Mouse (Mus musculus): ENCODE data around the gene Nxph1.

Gene Nxph1

DNA sequence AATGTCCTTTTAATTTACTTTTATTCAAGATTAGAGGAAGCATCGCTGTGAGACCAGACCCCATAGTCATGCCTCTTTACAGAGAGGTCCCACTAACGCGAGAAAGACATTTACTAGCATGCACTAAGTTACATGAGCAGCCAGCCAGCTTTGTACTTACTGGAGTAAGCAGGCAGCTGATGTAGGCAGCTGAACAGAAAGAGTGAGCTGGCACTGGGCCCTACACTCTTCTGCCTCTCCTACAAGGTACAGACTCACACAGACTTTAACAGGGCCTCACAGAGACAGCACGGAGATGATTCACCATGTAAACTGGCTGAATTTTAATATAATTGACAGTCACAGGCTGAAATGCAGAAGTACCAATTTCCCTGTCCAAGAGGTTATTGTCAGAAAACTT is 11.6 kb downstream of the Nxph1 start:
- DNase-seq (ENCODE audit: low read depth, low spot score): no peak

DNA sequence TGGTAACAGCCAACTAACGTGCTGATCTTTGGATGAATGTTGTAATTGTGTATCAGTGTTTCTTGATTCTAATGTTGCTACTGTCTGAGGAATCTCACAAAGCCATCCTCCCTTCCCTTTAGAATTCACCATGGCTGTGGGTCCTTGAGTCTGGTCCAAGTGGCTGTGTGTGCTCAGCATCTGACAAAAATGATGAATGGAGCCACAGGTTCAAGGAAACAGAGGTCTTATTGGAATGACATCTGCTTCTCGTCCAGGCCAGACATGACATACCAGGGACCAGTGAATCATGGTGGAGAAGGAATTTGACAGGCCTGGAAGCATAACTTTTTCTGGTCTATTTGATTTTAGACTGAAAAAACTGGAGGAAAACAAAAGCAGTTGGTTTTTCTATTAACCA is 22.3 kb downstream of the Nxph1 start:
- DNase-seq (ENCODE audit: low read depth, low spot score): no peak

DNA sequence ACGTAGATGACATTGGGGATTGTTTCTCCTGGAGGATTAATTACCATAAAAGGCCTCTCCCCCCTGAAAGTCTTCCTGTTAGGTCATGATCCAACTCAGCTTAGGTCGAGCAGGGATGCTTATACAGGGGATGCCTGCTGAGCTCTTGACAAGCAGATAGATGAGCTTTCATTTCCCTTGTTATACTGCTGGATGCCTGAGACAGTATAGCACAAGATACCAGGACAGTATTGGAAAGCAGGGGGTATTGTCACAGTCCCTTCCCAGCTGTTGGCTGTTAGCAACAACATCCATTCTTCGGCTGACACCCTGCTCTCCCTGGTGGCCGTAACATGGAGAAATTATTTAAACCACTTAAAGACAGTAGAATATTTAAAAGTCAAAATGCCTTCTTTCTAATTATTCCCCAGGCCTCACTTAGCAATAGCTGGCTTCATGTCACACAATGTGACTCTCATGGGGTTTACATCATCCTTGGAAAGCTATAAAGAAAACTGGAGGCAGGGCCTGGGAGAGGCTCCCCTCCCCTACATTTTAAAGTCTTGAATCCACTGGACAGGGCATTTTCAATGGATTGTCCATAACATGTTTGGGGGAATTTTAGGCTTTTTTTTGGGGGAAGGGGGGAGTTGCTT is 31.1 kb downstream of the Nxph1 start:
- no peak for DNase-seq (ENCODE audit: low read depth, low spot score)

DNA sequence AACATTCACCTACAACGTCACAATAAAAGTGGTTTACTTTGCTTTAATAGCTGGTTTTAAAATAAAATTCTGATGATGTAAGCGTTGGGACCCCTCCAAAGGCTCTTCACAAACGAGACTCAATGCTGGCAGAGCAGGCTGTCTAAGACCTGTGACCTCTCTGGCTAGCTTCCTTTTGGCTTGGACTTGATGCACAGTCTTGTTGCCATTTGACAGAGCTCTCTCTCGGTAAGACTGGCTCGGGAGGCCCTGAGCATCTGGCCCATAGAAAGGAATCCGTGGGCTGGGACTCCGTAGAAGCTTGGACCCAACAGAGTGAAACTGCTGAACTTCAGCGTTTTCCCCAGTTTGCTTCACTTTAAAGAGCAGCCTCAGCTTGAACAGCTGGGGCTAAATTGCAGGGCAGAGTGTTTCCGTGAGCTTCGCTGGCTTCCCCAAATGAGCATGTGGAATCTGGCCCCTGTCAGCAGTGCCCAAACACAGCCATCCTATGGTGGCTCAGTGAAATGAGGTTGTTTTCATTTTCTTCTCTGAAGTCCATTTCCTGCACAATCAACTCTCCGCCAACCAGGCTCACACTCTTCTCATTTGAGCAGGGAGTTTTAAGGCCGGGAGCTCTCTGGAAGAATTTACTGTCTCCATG is 48.2 kb downstream of the Nxph1 start:
- no peak for DNase-seq (ENCODE audit: low read depth, low spot score)

DNA sequence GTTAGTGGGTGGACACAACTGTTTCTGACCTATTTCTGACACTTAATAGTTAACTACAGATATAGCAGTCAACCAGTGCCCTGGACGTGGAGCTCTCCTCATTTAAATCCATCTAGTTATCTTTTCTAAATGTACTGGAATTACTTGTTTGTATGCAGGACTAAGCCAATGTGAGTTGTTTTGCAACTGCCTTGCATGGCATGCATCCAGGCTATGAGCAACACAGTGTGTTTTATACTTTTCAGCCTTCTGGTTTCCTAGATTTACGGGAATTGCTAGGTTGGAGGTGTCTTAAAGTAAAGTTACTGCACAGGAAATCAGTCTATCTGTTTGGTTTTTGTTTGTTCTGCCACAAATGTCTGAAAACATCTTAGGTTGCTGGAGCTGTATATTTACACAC is 49.1 kb downstream of the Nxph1 start:
- DNase-seq (ENCODE audit: low read depth, low spot score): peak; percentile 14

GRCm38 (mm10) chr6:9002686-9003085 is 54.5 kb downstream of the Nxph1 start:
- DNase-seq (ENCODE audit: low read depth, low spot score): no peak

DNA sequence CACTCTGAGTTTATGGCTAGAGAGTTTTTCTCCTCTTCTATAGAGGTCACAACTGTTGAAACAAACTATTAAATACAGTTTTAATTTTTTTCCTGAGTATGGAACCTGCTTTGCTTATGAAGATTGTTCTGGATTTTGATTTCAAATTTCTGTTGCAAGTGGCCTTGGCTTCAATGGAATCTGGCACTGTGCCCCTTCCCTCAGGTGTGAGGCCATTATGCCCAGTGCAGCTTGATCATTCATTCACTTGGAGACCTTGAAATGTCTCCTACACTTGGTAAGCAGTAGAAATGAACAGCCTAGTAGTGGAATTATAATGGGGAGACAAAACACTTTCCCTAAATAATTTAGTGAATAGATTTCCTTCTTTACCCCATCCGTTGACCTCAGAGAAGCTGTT is 78.4 kb downstream of the Nxph1 start:
- DNase-seq (ENCODE audit: low read depth, low spot score): no peak

- DNase-seq (ENCODE audit: low read depth, low spot score): no peak
Measured at GRCm38 (mm10) chr6:9027146-9027545, 78.9 kb downstream of the Nxph1 start.

GRCm38 (mm10) chr6:9028501-9028900 is 80.3 kb downstream of the Nxph1 start:
- DNase-seq (ENCODE audit: low read depth, low spot score): no peak

DNA sequence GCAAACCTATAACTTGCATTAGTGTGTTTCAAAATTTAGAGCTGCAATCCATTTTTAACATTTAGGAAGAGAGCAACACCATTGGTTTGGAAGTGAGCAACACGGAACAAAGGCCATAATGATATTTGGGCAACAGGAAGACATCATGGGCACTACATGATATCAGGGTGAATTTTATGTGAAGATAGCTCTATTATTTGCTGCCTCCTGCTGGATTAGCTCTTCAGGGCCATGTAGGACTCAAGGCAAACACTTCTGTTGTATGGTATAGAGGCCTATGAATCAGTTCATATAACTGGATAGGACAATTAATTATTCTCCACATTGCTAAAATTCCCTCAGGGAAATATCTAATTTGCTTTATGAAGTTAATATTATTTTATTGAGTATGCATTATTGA is 91.1 kb downstream of the Nxph1 start:
- no peak for DNase-seq (ENCODE audit: low read depth, low spot score)

DNA sequence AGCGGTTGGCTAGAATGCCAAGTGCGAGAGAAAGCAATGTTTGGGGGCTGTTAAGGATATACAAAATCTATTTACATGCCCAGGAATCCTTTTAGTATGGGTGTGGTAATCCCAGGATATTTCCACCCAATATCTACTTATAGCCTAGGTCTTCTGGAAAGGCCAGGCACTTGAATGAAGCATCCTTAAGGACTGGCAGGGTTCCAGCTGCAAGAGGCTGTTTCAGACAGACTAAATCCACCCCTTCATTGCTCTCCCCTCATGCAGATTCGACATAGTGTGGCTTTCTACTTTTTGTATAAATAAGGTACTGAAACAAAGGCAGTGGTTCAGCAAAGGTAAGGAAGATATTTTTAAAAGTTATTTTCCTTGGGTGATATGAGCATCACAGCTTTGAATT is 92.8 kb downstream of the Nxph1 start:
- no peak for DNase-seq (ENCODE audit: low read depth, low spot score)

DNA sequence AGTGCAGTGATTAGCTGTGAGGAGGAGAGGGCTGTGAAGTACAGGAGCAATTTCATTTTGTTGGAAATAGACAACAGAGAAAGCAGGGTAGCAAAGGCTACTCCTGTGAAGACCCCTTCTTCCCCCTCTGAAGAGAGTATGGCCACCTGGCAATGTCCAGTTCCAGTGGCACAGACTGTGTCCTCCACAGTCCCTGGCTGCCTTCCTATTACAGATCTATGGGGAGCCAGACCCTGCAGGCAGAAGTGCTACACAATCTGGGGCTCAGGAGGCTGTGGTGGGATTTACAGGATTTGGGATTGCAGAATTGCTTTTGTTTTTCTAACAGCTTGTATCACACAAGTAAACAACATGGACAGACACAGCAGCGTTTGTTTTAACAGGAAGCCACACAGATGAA is 94.2 kb downstream of the Nxph1 start:
- DNase-seq (ENCODE audit: low read depth, low spot score): no peak

- no peak for DNase-seq (ENCODE audit: low read depth, low spot score)
Measured at GRCm38 (mm10) chr6:9046815-9047214, 98.6 kb downstream of the Nxph1 start.

GRCm38 (mm10) chr6:9061261-9062105 is 113.3 kb downstream of the Nxph1 start:
- DNase-seq (ENCODE audit: low read depth, low spot score): no peak

DNA sequence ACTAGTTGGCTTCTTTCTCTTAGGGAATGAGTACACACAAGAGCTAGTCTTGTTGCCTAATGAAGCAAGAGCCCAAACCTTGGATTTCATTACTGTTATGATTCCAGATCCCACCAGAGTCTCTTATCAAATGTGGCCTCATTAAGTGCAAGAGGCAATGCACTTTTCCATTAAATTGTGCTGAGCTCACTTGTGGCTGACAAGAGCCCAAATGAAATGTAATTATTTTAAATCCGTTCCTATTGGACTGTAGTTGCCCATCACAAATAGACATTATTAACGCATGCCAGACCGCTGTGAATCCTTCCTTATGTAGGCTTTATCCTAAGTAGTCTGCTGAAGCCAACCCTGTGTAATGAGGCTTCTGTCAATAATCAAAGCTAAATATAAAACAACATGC is 118.2 kb downstream of the Nxph1 start:
- DNase-seq (ENCODE audit: low read depth, low spot score): no peak

DNA sequence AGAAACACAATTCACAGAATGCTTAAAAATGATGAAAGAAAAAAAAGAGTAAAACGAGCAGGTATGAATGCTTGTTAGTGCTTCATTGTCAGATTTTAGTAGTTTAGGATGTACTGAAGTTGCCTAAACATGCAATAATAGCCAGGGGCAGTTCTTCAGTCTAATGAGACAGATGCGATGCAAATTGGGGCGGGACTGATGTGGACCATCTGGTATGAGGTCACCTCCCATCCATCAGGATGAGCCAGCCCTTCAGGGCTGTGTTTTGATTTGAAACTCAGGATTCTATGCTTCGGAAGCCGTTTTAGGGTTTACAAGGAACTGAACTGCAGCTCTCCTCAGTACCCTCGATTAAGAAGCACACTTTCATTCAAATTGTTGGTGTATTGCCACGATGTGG is 121.7 kb downstream of the Nxph1 start:
- no peak for DNase-seq (ENCODE audit: low read depth, low spot score)

- DNase-seq (ENCODE audit: low read depth, low spot score): no peak
Measured at GRCm38 (mm10) chr6:9076463-9076862, 128.2 kb downstream of the Nxph1 start.

DNA sequence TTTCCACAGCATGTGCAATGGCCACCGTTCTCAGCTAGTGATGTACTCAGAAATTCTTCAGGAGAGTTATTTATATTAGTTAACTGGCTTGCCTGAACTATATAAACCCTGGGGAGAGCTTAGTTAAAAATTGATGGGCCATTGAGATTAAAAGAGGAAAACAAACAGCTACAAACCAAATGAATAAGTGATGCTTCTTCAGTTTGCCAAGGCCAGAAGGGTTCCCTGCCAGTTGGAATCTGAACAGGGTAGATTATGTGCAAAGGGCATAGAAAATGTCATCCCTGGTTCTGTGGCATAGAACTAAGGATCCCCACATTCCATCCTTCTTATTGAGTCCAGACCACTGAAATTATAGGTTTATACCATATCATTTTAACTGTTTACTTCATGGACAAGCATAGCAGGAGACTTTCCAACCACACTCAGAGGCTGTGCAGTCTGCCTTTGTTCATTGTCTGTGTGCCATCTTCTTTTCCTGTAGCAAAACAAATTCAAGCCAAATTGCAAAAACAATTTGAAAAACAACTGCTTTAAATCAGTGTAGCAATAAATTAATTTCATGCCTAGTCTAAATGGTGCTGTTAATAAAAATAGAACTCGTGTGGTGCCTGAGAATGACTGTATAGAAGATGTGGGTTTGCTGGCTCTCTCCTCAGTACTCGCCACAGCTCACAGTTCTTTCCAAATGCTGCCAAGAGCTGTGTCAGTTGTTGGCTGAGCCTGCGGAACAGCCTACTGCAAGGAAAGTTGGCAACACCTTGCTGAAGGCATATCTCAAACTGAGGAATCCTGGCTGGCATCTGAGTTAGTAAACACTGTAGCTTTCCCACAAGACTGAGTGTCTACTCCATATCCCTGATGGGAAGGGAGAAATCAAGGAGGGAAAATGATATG is 129.8 kb downstream of the Nxph1 start:
- DNase-seq (ENCODE audit: low read depth, low spot score): no peak

DNA sequence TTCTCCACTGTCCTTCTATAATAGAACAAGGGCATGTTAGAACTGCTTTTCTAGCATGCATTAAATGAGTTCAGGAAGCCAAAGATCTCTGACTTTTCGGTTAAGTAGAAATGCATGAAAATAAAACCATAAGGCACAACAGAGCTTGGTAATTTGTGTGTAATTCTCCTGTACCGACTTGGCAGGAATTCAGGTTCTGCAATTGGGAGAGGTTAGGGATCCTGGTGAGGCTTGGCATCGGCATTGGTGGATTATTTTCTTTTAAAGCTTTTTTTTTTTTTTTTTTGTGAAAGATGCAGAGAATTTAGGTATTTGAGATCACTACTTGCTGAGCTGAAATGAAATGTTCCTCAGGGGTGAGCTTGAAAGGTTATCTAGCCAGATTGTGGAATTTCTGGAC is 135.6 kb downstream of the Nxph1 start:
- DNase-seq (ENCODE audit: low read depth, low spot score): no peak

GRCm38 (mm10) chr6:9097345-9097744 is 149.1 kb downstream of the Nxph1 start:
- no peak for DNase-seq (ENCODE audit: low read depth, low spot score)

DNA sequence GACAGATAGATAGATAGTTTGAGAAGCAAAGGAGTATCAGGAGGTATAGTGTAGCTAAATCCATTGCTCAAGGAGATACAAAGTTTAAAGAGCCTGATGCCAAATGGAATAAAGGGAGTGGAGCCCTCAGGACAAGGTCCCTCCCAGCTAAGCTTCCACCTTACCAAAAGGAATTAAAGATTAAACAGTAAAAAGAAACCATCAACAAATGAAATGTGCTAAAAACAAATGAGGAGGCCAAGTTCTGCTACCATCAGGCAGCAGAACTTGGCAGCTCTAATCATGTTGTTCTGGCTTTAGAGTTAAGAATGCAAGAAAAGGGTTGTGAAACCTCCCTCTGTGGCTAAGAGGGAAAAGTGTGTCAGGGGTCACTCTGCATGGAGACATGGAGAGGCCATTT is 159.1 kb downstream of the Nxph1 start:
- no peak for DNase-seq (ENCODE audit: low read depth, low spot score)

GRCm38 (mm10) chr6:9119136-9119535 is 170.9 kb downstream of the Nxph1 start:
- DNase-seq (ENCODE audit: low read depth, low spot score): no peak

Data from 3T3-L1 (cell line).